Mouse (Mus musculus): ENCODE measurements around the gene Myo1c. TPM values are rescaled to one million over a fixed set of nuclear protein-coding genes. Genes with fewer than 3 reads are reported as not detected.
A peak's percentile ranks its signal among the peaks of the same experiment; 100 is the strongest.

The Myo1c gene
- polyA plus RNA-seq, 1 experiment from 2014 or later = 48.6 TPM

DNA sequence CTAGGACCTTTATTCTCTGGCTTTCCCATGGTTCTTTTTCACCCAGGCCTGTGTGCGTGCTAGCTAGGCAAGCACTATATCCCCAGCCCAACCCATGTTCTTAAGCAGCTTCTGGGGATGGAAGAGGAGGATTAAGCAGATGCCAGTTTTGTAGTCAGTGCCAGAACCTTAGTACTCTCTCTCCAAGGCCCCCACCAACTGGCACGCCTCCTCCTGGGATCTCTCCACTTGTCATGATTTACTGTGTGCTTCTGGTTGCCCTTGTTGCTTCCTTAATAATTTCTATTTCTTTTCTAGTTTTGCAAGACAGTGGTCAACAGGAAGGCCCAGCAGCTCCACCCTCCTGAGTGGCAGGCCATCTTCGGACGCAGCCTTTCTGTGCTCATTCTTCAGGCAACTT, 24.5 kb upstream of the Myo1c start:
- no peaks in the 10 kb centered on the region for H3K9me3 ChIP-seq
- H3K9ac ChIP-seq = no peak overlapping the region
- no peak overlapping the region for H3K27ac ChIP-seq
- WGBS = 75% methylated on average over 4 of the region's 4 CpGs
- H3K4me1 ChIP-seq (replicated peaks) = peaks cover 8% of the 10 kb centered on the region; the same call in 1 of the 2 replicates
- no peak overlapping the region for H3K4me3 ChIP-seq (replicated peaks)
- no peak for ATAC-seq
- H3K4me2 ChIP-seq (replicated peaks) = no peak overlapping the region
- peaks cover 29% of the 10 kb centered on the region for H3K36me3 ChIP-seq
- no peaks in the 10 kb centered on the region for H3K27me3 ChIP-seq (replicated peaks)

DNA sequence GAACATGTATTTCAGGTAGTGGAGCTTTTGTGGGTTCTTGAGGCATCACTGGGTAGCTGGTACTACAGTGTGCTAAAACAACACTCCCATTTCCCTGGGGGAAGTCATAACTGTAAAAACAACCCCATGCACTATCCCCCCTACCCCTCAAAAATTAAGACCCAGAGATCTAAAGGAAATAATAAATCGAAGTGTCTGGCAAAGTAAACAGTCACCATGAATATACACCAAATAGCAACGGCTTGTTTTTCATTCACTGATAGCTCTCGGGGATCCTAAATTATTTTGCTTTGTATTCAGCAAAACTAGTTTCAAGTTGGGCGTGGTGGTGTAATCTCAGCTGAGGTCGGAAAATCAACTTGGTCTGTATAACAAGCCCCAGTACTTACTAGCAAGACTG, 20.2 kb upstream of the Myo1c start:
- Histone ChIP-seq H3K27me3 (replicated peaks) (no peaks in the 10 kb centered on the region), H3K4me1 (replicated peaks) (peaks cover 16% of the 10 kb centered on the region; the same call in 1 of the 2 replicates), H3K9ac (peak overlapping the region; percentile 61), H3K4me2 (replicated peaks) (peak overlapping the region; percentile 85), H3K4me3 (replicated peaks) (peak overlapping the region; percentile 75), H3K27ac (no peak overlapping the region), H3K9me3 (no peaks in the 10 kb centered on the region), H3K36me3 (peaks cover 17% of the 10 kb centered on the region; the same call in 1 of the 2 replicates)
- ATAC-seq = no peak
- WGBS = 7% methylated on average over 5 of the region's 5 CpGs

DNA sequence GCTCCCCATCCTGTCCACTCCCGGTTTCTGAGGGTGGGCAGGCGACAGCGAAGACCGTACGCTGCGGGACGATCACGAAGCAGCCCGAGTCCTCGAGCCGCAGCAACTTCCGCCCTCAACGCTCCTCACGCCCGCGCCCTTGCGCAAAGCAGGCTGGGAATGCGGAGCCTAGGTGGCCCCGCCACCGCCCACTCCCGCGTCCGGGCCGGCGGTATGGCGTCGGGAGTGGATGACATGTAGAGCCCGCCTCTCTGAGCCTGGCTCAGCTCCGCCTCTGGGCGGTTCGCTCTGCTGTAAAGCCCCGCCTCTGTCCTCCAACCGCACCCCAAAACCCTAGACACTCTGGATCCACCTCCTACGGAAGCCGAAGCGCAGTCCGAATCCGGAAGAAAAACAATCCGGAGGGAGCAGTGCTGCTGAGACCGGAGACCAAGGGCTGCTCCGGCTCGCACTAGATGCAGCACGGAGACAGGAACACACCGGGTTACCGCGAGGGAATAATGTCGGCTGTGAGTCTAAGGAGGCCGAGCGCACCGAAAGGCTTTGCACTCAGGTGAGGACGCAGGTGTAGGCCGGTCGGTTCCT, 19.6 kb upstream of the Myo1c start, which contains the start of gene Inpp5k:
TSS of gene Inpp5k (plus strand) at position 344 of the 585 bp plus-strand sequence.
- H3K36me3 ChIP-seq = peaks cover 13% of the 10 kb centered on the region; the same call in 1 of the 2 replicates
- peak within 1 kb of the TSS; percentile 65 for H3K9ac ChIP-seq
- WGBS = under 1% methylated on average over 53 of the region's 53 CpGs
- peak within 1 kb of the TSS; percentile 85 for H3K4me2 ChIP-seq (replicated peaks)
- H3K4me1 ChIP-seq (replicated peaks) = peaks cover 16% of the 10 kb centered on the region; the same call in 1 of the 2 replicates
- peak within 1 kb of the TSS; percentile 75 for H3K4me3 ChIP-seq (replicated peaks)
- no peaks in the 10 kb centered on the region for H3K9me3 ChIP-seq
- H3K27me3 ChIP-seq (replicated peaks) = no peaks in the 10 kb centered on the region
- peak; percentile 100 for ATAC-seq
- peak within 1 kb of the TSS; percentile 70; the same call in 1 of the 2 replicates for H3K27ac ChIP-seq

DNA sequence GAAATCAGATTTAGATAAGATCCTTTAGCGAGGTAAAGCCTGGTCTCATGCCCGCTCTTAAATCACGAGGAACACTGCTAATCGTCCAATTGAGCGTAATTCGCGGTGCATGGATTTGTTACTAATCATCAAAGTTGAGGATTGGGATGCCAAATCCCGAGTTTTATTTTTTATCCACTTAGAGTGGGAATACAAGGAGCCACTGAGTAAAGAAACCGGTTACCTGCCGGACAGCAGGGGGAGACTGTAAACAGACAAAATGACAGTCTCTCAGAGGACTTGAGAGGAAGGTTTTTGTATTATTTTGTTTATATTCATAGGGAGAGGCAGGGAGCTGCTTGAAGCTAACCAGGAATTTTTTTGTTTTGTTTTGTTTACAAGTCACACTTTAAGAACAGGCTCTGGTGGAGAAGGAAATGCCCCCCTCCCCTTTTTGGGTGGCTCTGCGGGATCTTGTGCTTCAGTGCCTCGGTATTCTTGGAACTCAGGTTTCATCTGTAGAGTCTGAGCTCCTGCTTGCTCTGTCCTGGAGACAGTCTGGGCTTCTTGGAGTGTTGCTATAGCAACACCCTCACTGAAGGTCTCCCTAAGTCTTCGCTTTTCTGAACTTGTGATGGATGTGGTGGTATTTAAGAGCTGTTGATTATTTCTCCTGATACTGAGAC, 18.6 kb upstream of the Myo1c start:
- Histone ChIP-seq H3K4me2 (replicated peaks) (peak overlapping the region; percentile 85), H3K9me3 (no peaks in the 10 kb centered on the region), H3K36me3 (peaks cover 8% of the 10 kb centered on the region; the same call in 1 of the 2 replicates), H3K9ac (peak overlapping the region; percentile 65; the same call in 1 of the 2 replicates), H3K4me1 (replicated peaks) (peaks cover 16% of the 10 kb centered on the region; the same call in 1 of the 2 replicates), H3K27me3 (replicated peaks) (no peaks in the 10 kb centered on the region), H3K4me3 (replicated peaks) (peak overlapping the region; percentile 75), H3K27ac (no peak overlapping the region)
- WGBS = 6% methylated on average over 13 of the region's 13 CpGs
- ATAC-seq = no peak

DNA sequence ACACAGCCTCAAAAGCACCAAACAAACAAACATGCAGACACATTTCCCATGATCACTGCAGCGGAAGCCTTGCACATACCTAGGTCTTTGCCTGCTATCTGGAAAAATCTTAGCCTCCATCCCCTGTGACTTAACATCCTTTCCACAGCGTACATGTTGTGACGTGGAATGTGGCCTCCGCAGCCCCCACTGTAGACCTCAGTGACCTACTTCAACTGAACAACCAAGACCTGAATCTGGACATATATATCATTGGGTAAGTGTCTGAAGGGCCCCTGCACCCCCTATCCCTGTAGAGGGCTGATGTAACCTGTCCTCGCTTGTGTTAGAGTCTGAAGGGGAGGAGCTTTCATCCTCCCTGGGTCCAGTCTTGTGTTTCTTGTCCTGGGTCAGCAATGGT, 17.4 kb upstream of the Myo1c start:
- Histone ChIP-seq H3K36me3 (peaks cover 3% of the 10 kb centered on the region; the same call in 1 of the 2 replicates), H3K27ac (no peak overlapping the region), H3K4me3 (replicated peaks) (no peak overlapping the region), H3K27me3 (replicated peaks) (no peaks in the 10 kb centered on the region), H3K9me3 (no peaks in the 10 kb centered on the region), H3K4me2 (replicated peaks) (no peak overlapping the region), H3K4me1 (replicated peaks) (peaks cover 16% of the 10 kb centered on the region; the same call in 1 of the 2 replicates), H3K9ac (no peak overlapping the region)
- no peak for ATAC-seq
- 91% methylated on average over 5 of the region's 5 CpGs for WGBS

DNA sequence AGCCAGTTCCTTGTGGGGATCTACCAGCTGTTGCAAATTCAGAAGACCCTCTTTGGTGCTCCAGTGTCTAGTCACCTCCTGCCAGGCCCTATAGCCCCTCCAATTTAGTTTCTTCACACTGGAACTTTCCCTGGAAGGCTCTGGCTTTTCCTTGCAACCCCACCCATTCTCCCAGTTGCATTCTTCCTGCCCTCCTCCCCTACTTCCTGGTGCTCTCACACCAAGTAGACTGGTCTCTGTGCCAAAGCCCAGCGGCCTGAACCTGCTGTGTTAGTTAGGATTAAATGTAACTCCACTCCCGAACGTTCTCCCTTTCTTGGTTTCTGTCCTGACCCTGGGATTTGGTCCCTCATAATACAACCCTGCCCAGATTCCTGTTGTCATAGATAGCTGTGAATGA, 15.5 kb upstream of the Myo1c start:
- WGBS = 69% methylated on average over 3 of the region's 3 CpGs
- H3K27ac ChIP-seq = no peak overlapping the region
- no peak overlapping the region for H3K9ac ChIP-seq
- no peak overlapping the region for H3K4me3 ChIP-seq (replicated peaks)
- no peak for ATAC-seq
- H3K9me3 ChIP-seq = no peaks in the 10 kb centered on the region
- H3K4me1 ChIP-seq (replicated peaks) = 0 out of 2 replicates have a peak, but pooled peaks cover 12% of the 10 kb centered on the region
- H3K4me2 ChIP-seq (replicated peaks) = no peak overlapping the region
- no peaks in the 10 kb centered on the region for H3K27me3 ChIP-seq (replicated peaks)
- H3K36me3 ChIP-seq = no peaks in the 10 kb centered on the region

DNA sequence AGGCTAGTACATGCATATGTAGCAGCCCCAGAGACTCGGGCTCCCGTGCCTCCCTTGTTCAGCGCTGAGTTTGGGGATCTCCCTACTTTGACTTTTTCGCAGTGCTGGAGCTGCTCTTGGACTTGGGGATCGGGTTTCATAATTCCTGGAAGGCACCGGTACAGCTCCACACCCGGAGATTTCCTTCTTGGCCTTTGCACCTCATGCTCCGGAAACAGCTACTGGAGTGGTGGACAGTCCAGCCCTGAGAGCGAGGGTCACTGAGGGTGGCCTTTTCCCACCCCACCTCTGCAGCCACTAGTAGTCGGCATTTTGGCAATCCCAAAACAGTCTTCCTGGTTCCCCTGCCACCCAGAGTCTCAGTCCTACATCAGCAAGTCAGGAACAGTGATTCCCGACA, 15.0 kb upstream of the Myo1c start:
- H3K9ac ChIP-seq = no peak overlapping the region
- 0 out of 2 replicates have a peak, but pooled peaks cover 9% of the 10 kb centered on the region for H3K4me1 ChIP-seq (replicated peaks)
- no peak overlapping the region for H3K27ac ChIP-seq
- no peaks in the 10 kb centered on the region for H3K9me3 ChIP-seq
- ATAC-seq = no peak
- no peaks in the 10 kb centered on the region for H3K27me3 ChIP-seq (replicated peaks)
- WGBS = 65% methylated on average over 11 of the region's 11 CpGs
- H3K36me3 ChIP-seq = no peaks in the 10 kb centered on the region
- no peak overlapping the region for H3K4me3 ChIP-seq (replicated peaks)
- H3K4me2 ChIP-seq (replicated peaks) = no peak overlapping the region

DNA sequence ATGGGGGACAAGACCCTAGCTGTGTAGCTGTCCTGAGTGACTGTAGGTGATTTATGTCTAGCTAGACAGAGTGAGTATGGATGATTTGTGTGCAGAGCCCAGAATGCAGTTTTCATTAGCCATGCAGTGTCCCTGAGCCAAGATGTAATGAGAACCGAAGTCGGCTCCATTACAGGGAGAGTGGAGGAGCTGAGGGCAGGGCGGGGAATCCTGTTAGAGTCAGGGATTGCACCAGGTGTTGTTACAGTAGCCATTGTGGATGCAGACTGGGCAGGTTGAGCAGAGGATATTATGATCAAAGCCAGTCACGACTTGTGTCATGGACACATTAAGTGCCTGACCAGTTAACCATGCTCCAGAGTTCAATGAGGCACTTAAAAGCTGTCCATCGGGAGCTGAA, 7.0 kb upstream of the Myo1c start:
- Histone ChIP-seq H3K4me3 (replicated peaks) (no peak overlapping the region), H3K9me3 (no peaks in the 10 kb centered on the region), H3K27ac (no peak overlapping the region), H3K4me1 (replicated peaks) (no peaks in the 10 kb centered on the region), H3K9ac (no peak overlapping the region), H3K4me2 (replicated peaks) (no peak overlapping the region), H3K27me3 (replicated peaks) (no peaks in the 10 kb centered on the region), H3K36me3 (no peaks in the 10 kb centered on the region)
- 87% methylated on average over 5 of the region's 5 CpGs for WGBS
- ATAC-seq = no peak

DNA sequence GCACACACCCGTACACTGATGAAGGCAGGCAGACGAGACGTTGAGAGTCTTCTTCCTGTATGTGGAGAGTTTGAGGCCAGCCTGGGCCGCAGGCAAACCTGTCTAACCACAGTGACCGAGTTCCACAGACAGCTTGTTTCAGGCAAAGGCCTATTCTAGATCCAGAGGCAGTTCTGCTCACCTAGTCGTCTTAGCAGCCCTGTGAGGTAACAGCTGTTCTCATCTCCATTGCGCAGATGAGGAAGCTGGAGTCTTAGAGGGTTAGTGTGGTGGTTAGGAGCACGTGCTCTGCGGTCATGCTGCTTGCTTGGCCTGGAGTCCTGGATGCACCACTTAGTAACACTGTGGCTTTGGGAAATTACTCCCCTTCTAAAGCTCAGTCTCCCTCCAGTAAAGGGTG, 5.6 kb upstream of the Myo1c start:
- no peak overlapping the region for H3K9ac ChIP-seq

DNA sequence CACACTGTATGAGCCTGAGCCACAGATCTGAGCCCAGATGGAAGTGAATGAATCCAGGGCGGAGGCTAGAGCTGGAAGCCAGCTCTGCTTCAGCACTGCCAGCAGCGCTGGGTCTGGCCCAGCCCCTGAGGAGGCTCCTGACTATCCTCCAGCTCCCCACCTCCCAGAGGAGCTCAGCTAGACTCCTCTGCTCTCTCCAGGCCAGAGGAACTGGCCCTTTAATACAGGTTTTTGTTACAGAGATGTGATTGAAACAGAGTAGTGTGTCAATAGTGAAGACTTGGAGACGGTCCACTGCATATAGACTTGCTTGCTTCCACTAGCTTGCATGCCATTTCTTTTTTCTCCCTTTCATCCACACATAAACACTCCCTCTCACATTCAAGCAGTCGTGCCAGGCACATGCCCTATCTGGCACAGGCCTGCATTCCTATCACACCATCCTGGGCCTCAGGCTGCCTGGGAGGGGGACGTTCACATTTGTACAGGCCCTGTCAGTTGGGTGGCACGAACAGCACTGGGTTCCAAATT, 2.6 kb upstream of the Myo1c start:
- H3K27ac ChIP-seq = 0 out of 2 replicates have a peak overlapping the region, but pooled peaks have one; percentile 1
- ATAC-seq = no peak

More for the DNA sequence above, 5.6 kb upstream of the Myo1c start:
- H3K4me1 ChIP-seq (replicated peaks) = no peaks in the 10 kb centered on the region
- H3K36me3 ChIP-seq = no peaks in the 10 kb centered on the region
- no peak overlapping the region for H3K4me2 ChIP-seq (replicated peaks)
- H3K27ac ChIP-seq = no peak overlapping the region
- no peak overlapping the region for H3K4me3 ChIP-seq (replicated peaks)
- no peaks in the 10 kb centered on the region for H3K9me3 ChIP-seq
- no peak for ATAC-seq
- WGBS = 78% methylated on average over 9 of the region's 9 CpGs
- H3K27me3 ChIP-seq (replicated peaks) = no peaks in the 10 kb centered on the region

DNA sequence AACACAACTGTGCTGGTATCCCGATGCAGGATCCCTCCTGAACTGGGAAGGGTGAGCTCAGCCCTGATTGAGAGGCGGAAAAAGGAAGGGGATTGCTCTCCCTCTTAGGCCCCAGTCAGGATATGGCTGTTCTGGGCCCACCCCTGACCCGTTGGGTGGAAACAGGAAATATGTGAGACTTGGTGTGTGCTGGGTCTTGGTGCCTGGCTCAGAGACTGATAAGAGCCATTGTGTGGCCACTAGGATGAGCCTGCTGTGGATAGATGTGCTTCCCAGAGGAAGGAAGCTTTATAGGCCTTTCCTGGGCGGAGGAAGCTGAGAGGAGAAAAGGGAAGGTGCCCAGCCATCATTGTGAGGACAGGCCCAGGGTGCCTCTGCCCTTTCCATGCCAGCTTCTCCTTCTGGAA, 1.1 kb upstream of the Myo1c start:
- no peaks in the 10 kb centered on the region for H3K36me3 ChIP-seq
- H3K4me2 ChIP-seq (replicated peaks) = no peak overlapping the region
- peaks cover 23% of the 10 kb centered on the region for H3K4me1 ChIP-seq (replicated peaks)
- H3K27me3 ChIP-seq (replicated peaks) = no peaks in the 10 kb centered on the region
- H3K27ac ChIP-seq = 0 out of 2 replicates have a peak overlapping the region, but pooled peaks have one; percentile 62
- ATAC-seq = no peak
- no peaks in the 10 kb centered on the region for H3K9me3 ChIP-seq
- no peak overlapping the region for H3K4me3 ChIP-seq (replicated peaks)
- 60% methylated on average over 4 of the region's 4 CpGs for WGBS
- no peak overlapping the region for H3K9ac ChIP-seq

More for the DNA sequence above, 2.6 kb upstream of the Myo1c start:
- Histone ChIP-seq H3K9ac (no peak overlapping the region), H3K27me3 (replicated peaks) (no peaks in the 10 kb centered on the region), H3K4me1 (replicated peaks) (peaks cover 11% of the 10 kb centered on the region), H3K4me3 (replicated peaks) (no peak overlapping the region), H3K9me3 (no peaks in the 10 kb centered on the region), H3K4me2 (replicated peaks) (no peak overlapping the region), H3K36me3 (no peaks in the 10 kb centered on the region)
- whole genome bisulfite sequencing = 65% methylated on average over 6 of the region's 6 CpGs

DNA sequence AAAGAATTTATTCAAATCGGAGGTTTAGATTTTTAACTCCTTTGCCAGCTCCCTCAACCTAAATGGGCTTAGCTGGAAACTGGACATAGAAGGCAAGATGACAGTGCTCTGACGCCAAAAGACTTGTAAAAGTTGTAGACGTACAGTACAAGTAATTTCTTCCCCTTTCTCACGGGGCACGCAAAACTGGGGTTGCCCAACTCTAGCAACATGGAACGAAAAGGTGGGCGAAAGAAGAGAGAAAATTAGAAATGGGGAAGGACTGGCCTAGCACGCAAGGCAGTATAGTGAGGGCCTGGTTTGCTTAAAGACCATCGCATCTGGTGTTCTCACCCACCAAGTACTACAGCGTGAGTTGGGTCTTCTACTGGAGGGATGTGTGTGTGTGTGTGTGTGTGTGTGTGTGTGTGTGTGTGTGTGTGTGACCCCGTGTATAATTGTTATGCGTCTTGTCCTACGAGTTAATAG, 688 bp downstream of the Myo1c start:
- H3K27ac ChIP-seq = peak overlapping the region; percentile 93
- H3K9ac ChIP-seq = peak overlapping the region; percentile 81
- peak overlapping the region; percentile 68 for H3K4me3 ChIP-seq (replicated peaks)
- WGBS = 44% methylated on average over 13 of the region's 13 CpGs
- ATAC-seq = no peak
- peaks cover 38% of the 10 kb centered on the region for H3K4me1 ChIP-seq (replicated peaks)
- H3K9me3 ChIP-seq = no peaks in the 10 kb centered on the region
- H3K36me3 ChIP-seq = no peaks in the 10 kb centered on the region
- no peaks in the 10 kb centered on the region for H3K27me3 ChIP-seq (replicated peaks)
- H3K4me2 ChIP-seq (replicated peaks) = peak overlapping the region; percentile 92

Measured in intestine, embryonic 15.5 days (tissue).